Mouse (Mus musculus) cerebellum, adult 11-12 months (tissue): ENCODE measurements around the gene Rnf133.

ENCODE experiments used
- DNase-seq: peaks from one replicate; pipeline ENCODE4 v3.0.0; 2022

Rnf133 gene

GRCm38 (mm10) chr6:23650205-23650604 lies at the start of gene Rnf133:
Rnf133 (minus strand) TSS chr6:23650305.
- no peak for DNase-seq

DNA sequence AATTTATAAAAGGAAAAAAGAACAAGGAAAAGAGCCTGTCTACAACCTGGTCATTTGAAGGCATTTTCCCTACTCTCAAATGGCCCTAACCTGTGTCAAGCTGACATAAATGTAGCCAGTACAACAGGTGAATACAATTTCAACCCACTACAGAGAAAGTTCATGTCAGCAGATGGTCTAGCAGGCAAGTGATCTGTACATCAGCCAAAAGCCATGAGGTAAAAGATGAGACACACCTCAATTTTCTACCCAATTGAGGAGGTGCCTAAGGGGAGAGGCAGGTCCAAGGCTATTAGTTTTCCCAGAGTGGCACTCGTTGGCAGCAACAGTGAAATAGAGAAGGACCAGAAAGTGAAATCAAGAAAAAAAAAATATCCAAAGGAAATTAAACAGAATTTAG lies 28.1 kb upstream of the Rnf133 start:
- no peak for DNase-seq

- DNase-seq, result no peak
Measured at GRCm38 (mm10) chr6:23655036-23655435, 4.9 kb upstream of the Rnf133 start, which contains the start of gene Rnf148. Rnf148 (minus strand) TSS chr6:23655136.

GRCm38 (mm10) chr6:23648732-23649131 lies 1.4 kb downstream of the Rnf133 start:
- no peak for DNase-seq

GRCm38 (mm10) chr6:23647627-23648247 lies 2.4 kb downstream of the Rnf133 start:
- DNase-seq, result no peak

DNA sequence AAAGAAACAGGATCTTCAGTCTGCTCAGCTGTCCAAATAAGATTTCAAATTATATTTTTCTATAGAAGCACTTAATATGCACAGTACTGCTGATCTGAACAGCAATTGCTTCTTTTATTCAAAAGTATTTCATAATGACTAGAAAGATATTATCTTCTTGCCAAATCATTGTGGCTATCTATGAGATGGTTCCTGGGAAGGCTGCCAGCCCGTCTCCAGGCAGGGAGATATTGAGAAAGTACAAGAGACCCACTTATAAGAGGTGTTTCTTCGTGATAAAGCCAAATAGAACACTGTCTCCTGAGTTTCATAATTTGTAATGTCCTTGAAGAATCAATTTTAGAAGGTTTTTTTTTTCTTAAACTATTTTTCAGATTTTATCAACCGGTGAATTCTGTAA lies 13.0 kb downstream of the Rnf133 start:
- DNase-seq, result peak; percentile 60

DNA sequence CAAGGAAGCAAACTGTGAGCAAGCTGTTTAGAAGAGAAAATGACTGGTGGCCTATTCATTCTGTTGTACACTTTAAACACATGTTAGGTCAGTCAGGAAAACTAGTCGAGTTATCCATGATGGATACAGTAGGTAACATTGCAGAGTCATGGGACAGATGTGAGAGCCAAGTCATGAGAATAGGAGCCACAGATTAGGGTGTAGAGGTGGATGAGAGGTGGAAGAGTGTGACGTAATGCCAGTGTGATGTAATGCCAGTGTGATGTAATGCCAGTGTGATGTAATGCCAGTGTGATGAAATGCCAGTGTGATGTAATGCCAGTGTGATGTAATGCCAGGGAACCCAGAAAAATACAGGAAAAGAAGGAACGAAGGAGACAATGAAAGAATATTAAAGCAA lies 14.9 kb downstream of the Rnf133 start:
- DNase-seq, result no peak

DNA sequence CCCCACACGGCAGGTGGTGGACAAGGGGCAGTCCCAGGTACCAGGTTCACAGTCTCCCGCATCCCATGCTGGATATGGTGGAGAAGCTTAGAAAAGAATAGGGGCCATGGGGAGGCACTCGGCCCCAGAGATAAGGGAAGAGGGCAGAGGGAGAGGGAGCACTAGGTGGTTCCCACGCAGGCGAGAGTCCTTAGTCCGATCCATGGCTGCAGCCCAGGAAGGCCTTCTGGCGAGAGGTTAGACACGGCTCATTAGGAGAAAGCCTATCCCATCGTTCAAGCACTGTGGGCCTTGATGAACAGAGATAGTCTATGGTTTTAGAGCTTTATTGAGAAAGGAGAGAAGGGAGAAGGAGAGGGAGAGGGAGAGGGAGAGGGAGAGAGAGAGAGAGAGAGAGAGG lies 16.1 kb downstream of the Rnf133 start:
- DNase-seq, result peak; percentile 45

DNA sequence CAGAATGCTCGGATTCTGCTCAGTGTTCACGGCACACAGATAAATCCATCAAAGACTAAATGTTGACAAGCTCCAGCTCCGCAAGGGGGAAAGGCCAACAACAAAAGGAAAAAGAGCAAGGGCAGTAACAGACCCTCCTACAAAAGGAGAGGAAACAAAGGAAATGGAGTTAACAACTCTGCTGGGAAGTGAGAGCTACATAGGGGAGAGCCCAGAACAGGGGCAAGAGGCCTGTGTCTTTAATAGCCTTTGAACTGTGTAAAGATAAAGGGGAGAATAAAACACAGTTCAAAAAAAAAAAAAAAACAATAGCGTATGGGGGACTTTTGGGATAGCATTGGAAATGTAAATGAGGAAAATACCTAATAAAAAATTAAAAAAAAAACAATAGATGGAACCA lies 19.6 kb downstream of the Rnf133 start:
- no peak for DNase-seq
